Mouse (Mus musculus) thymus, postnatal 0 days (tissue): ENCODE results near the gene Crabp2. TPM values are rescaled to one million over a fixed set of nuclear protein-coding genes. Genes with fewer than 3 reads are reported as not detected.

Experiments
- DNase-seq: peaks from one replicate; pipeline ENCODE4 v3.0.0-alpha.2; 2015; ENCODE audit warnings: low spot score
- polyA plus RNA-seq: library from polyadenylated mRNA; unstranded; fragments of >200 nt; fragmentation: Nextera tagmentation; extraction: Ambion mirVana; gene quantifications from 2 replicates; pipeline ENCODE4 v1.2.1, GENCODE M21; 2015

Crabp2 gene
- polyA plus RNA-seq, 1 experiment from 2014 or later, result 35.5 TPM

DNA sequence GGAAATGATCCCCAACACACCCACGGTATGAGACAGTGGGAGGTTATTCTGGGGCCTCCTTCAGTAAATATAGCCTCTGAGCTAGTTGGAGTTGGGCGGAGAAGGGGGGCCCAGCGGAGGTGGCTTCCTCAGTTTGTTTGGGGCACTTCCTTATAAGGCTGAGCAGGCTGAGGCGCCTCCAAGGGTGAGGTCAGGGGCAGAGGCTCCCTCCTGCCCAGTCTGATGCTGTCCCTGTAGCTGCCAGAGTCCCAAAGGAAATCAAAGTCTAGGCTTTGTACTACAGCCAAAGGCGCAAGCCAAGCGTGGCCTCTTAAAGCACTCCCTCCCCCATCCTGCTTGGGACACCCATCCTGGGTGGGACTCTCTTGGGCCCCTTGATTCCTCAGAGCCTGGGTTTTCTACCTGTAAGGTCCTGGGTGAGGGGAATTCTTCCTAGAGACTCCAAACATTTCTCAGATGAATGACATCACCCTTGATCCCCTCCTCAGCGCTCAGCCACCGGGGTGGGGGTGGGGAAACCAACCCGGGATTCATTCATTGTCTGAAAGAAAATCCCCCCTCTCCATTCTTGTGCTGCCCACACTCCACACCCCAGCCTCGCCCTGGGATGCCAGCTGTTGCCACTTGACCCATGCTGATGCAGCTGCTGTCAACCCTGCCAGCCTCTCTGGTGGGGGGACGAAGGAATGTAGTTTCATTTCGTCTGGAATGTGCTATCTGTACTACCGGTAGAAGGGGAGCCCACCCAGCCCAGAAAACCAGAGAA is 34.6 kb downstream of the Crabp2 start:
- peak; percentile 40 for DNase-seq

DNA sequence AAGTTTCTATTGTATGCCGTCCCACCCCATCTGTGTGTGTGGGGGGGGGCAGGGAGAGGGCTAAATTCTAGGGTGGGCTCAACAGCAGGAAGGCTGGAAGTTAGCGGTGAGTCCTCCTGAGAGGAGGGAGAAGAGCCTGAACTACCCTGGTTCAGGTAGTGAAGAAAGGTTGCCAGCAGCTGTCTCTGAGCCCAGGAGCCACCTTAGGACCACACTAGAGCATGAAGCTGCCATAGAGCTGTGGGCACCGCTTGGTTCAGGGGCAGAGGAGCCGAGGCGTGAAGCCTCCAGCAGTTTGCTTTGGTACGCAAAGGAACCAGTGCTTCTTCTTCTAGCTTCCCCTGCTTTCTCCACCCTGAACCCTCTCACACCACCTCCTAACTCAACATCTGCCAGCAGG is 35.2 kb downstream of the Crabp2 start:
- no peak for DNase-seq

DNA sequence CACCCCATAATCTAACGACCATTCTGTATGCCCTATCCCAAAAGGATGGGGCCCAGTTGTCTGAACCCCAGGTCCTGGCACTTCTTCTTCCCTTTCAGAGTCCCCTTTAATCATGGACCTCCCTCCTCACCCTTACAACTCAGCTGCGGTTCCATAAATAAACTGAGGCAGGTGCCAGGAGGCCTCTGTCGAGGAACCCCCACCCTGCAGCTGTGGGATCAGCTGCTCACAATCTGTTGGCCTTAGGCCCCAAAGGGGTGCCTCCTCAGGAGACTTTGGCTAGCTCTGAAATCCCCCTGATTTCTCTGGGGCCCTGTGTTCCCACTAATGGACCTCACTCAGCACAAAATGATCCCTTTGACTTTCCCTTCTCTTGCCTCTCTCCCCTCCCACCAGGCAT is 35.6 kb downstream of the Crabp2 start:
- no peak for DNase-seq

DNA sequence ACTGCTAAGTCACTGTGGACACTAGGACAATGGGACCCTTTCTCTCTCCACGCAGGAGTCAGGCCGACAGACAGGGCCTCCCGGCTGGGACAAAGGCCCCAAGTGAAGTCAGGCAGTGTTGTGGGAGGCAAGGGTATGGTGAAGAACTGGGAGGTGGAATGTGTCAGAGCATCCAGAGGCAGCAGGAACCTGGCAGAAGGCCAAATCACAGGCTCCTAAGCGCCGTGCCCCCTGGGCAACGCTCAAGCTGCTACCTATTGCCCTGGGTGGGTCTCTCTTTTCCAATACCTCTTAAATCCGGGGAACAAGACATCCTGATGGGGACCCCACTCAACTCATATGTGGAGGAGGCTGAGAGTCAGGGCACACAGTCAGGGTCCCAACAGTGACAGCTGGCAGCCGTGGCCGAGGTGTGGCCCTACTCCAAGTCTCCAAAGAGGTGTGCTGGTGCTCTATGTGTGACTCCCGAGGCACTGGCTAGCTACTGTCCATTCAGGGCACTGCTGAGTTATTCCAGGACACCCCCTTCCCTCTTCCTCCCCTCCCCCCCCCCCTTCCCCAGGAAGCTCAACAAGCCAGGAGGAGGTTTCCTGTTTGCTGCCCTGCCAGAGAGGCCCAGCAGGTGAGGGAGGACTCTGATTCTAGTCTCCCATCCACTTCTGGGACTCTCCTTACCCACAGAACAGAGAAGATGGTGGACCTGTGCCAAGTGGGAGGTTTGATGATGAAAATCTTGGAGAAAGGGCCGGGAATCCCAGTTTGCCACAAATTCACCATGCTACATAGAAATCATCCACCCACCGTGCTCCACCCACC is 37.2 kb downstream of the Crabp2 start:
- DNase-seq, result no peak

DNA sequence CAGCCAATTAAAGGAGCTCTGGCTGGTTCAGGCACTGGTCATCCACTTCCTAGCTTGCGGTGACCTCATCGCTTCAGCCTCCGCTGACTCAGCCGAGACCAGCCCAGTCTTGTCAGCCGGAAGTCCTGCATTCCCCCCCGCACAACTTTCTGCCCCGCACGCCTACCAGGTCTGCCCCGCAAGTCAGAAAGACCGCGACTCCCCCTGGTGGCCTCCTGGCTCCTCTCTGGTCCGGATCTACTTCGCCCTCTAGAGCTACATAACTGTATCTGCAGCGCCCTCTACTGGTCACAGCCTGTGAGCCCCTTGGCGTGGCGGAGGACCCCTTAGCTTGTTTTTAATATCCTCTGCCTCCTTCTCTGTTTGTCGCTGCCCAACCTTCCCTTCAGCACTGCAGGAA is 38.4 kb downstream of the Crabp2 start:
- peak; percentile 97 for DNase-seq

DNA sequence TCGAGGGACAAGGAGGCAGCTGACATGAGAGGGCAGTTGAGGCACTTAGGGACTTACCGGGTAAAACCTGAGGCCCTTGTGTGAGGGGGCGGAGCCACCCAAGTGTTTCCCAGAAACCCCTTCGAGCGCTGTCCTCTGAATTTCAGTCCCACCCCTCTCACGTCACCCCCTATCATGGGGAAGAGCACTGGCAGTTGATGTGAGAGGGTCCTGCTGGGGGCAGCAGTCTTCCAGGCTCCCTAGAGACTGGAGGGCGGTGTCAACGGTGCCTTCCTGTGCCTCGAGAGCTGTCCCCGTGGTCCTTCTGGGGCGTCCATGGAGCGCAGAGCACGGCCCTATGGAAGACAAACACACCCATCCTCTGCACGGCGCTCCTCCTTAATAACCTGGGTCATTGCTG is 39.2 kb downstream of the Crabp2 start:
- DNase-seq, result peak; percentile 87

DNA sequence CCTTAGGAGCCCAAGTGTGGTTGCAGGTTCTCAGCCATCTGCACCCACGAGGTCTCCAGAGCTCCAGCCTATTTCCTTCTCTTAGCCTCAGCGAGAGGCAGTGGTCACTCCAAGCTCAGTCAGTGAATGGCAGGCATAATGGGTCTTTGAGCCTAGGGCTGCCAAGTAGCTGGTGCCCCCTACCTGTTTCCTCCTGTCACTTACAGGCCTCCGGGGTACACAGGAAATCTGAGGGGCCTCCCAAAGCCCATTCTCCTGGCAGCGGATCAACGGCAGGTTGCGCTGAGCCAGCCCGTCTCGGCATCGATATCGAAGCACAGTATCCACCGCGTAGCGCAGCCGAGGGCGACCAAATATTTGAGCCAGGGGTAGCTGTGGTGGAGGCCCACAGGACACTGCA is 39.6 kb downstream of the Crabp2 start:
- DNase-seq, result peak; percentile 71

DNA sequence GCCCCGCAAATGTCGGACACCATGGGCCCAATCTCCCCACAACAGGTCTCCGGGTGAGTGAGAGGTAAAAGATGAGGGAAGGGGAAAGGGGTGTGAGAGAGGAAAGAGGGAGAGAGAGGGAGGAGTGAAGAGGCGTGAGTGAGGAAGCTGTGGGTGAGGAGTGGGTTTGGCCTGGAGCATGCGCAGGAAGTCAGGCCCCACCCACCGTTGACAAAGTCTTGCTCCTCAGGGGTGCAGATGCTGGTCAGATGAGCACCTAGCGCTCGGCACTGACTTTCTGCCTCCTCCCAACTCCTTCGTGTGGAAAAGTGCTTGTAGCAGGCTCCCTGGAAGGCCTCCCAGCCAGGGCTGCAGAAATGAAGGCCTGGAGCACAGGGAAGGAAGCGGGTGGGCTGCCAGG is 41.5 kb downstream of the Crabp2 start:
- DNase-seq, result no peak

DNA sequence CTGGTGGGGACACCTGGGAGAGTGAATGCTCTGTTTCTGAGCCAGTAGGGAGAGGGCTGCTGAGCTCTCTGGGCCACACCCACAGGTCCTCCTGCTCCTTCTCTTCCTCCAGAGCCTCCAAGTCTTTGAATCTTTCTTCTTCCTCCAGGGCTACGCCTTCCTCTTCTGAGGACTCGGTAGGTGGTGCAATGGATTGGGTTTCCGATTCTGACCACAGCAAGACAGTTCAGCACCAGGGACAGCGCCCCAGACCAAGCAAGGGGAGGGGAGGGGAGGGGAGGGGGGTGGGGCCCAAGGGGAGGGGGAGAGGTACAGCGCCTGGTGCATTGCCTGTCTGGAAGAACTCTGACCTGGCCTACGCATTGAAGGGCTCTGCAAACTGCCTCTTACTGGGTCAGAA is 45.0 kb downstream of the Crabp2 start:
- DNase-seq, result peak; percentile 59

DNA sequence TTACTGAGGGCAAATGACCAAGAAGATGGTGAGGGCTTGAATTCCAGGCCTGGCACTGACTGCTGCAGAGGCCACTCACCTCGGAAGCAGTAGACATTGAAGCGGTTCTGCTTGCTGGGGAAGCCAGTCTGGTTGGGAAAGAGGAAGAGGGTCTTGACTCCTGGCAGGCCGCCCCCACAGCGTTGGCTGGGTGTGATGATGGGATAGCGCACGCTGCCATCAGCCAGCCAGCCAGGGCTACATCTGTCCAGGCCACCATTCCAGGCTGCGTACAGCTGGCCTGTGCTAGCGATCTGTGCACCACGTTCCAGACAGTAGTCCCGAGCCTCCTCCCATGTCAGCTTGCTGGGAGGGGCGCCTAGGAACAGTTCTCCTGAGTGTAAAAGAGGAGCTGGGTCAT is 46.9 kb downstream of the Crabp2 start:
- no peak for DNase-seq

DNA sequence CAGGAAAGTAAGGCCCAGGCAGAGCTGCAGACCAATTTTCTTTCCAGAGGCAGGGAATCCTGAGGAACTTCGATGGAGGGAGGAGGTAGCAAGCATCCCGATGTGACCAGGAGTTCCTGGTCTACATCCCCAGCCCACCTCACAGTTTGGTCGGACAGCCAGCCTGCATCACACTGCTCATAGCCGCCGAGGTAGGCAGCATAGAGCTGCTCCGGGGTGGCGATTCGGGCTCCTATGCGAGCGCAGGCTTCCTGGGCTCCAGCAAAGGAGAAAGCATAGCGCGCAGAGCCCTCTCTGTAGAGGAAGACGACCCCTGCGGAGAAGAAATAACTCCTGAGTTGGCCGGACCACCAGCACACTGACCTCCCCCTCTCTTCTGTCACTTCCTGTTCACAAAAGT is 47.9 kb downstream of the Crabp2 start:
- no peak for DNase-seq

DNA sequence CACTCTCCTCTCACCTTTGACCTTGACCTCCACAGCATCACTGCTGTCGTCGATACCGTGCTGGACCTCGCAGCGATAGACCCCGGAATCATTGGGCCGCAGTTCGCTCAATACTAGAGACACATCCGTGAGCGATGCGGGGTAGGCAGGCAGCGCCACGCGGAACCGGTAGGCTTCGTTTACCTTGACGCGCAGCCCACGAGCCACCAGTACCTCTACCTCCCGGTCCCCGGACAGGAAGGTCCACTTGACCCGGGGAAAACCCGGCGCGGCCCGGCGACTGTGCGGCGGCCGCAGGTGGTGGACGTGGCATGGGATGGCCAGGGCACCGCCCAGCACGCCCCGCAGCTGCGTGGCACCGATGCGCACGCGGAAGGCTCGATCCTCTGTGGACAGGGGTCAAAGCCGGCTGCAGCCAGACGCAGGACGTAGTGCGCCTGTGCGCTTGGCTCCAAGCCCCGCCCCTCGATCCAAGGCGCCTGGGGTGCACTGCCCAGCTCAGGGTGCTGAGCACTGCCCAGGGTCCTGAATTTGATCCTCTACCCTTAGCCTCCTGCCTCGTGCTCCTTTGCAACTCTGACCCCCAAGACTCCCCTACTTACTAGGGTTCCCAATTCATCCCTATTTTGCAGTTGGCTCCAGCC is 48.6 kb downstream of the Crabp2 start:
- no peak for DNase-seq

DNA sequence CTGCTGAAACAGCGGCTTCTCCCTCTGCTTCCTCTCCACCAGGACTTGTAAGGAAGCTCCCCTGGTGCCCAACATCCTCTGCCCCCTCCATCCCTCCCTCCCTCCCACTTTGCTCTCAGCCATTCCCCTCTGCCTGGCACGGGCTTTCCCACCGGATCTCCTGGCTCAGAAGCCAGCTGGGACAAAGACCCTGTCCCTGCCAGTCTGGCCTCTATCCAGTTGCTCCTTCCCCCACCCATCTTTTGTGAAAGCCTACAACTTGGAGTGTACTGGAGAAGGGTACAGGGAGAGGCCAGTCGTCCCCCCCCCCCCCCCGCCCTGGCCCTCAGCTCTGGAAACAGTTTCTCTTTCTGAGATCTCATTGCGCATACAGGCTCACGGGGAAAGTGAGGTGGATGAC is 50.3 kb downstream of the Crabp2 start:
- DNase-seq, result no peak

DNA sequence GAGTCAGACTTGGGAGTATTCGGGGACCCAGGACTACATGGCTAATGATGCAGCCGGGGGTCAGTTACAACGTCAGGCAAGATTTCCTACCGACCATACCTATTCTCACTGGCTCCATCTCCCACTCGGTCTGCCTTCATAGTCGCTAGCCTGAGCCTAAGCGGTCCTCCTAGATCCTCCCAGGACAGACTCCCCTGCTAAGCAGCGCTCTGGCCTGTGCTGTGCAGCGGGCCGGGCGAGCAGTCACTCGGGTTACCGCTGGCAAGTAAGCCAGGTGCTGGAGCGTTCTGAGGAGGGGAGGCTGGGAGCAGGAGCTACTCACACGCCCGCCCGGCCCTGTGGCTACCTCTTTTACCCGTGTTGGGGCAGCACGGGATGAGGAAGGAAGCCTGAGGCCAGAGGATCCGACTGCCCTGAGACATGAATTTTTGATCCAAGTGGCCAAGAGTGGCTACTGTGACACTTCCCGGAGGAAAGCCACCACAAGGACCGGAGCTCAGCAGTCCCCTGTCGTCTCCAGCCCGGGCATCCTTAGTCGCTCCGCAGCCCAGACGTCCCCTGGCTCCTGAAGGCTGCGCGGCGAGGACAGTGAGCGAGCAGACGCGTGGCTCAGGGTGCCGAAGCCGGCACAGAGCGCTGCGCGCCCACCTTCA is 50.9 kb downstream of the Crabp2 start:
- DNase-seq, result no peak

DNA sequence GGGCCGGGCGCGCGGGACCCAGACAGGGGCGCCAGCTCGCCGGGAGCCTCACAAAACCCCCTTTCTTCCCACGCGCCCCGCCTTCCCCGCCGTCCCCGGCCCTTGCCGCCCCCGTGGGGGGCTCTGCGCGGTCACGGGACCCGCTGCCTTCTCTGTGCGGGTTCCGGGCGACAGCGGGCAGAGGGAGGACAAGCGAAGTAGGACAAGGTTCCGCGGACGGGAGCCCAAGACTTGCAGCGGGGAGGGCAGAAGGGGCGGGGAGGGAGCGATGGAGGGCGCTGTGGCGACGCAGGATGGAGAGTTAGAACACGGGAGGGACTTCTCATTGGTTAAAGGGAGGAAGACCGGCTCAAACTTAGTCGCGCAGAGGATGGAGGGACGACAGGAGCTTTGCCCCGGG is 51.7 kb downstream of the Crabp2 start, which contains the start of gene Bcan:
Gene Bcan, minus strand, starts transcription at position 50 of the 400 bp plus-strand sequence.
- DNase-seq, result no peak

DNA sequence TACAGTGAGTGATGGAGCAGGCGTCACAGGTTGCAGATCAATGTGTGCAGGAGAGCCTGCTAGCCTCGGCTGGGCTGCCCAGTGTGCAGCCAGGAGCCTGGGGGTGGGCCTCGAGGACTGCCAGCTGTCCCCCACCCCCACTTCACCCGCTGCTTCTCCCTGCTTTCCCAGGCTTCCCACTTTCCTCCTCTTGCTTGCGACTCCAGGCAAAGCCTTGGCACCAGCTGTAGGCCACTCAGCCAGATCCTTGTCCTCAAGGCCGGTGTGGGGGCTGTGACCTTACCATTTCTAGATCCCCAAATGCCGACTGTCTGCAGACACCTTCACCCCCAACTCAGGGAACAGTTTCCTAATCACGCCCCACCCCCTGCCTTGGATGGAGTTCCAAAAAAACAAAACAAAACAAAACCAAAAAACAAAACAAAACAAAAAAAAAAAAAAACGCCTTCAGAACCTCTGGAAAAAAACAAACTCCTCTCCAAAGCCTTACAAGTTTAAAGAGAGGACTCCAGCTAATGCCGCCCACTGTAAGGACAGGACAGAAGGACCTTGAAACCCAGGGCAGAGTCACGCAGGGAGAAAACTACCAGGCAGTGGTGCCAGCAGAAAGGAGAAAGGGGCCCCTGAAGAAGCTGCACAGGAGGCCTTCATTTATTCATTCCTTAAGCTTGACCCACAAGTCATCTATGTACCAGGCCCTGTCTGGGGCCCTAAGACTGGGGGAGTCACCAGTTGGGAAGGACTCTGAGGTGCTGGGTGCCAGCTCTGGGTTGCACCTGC is 52.5 kb downstream of the Crabp2 start:
- no peak for DNase-seq

DNA sequence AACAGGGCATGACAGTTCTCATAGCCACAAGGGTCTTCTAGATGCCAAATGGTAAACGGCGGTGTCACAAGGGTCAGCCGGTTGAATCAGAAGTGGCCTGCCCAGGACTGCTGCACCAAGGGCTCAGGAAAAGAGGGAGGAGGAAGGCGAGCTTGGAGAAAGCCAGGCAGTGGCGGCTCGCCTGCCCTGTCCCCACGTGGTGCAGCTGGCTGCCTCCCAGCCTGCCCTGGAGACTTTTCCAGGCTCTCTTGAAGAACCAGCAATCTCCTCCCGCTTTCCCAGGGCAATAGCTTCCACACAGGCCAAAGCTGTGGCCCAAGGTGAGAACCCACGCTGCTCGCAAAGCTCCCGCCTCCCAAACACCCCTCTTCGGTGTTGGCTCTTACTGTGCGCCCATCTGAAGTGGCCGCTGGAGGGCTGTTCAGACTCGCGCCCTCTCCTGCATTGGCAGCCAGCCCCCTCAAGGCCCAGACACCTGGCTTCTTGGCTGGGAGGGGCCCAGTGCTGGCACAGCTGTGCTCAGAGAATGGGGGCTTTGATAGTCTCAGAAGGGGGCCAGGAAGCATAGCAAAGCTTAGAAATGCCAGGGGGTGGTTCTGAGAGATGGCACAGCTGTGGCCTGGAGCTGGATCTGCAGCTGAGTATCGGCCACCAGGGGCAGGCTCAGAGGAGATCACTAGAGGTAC is 54.0 kb downstream of the Crabp2 start:
- DNase-seq, result peak; percentile 69
